Mouse (Mus musculus): ENCODE data around the gene Vmn1r213. TPM values are rescaled to one million over a fixed set of nuclear protein-coding genes. Genes with fewer than 3 reads are reported as not detected.

Vmn1r213 gene
- total RNA-seq (2023), result not detected

DNA sequence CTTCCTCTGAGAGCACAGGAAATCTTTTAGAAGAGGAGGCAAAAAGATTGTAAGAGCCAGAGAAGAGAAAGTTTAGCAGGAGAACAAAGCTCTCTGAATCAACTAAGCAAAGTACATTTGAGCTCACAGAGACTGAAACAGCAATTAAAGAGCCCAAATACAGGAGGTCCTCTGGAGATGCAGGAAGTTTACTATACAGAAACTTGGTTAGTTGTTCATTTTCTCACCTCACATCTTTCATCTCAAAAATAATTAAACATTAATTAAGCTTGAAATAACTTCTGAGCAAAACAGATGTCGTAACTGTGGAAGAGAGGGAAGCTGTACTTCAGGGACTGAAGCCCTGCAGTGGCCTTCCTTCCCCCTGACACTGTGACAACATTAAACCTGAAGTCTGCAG is at the start of gene Vmn1r213:
Gene Vmn1r213 (plus strand): TSS at position 301 of the 400 bp plus-strand sequence.

DNA sequence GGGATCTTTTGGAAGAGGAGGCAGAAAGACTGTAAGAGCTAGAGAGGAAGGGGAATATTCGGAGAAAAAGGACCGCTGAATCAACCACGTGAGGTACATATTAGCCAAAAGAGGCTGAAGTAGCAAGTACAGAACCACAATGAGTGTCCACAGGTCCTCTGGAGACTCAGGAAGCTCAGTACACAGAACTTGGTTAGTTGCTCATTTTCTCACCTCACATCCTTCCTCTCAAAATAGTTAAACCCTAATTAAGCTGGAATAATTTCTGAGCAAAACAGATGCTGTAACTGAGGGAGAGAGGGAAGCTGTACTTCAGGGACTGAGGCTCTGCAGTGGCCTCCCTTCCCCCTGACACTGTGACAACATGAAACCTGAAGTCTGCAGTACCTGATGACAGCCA is 22.7 kb downstream of the Vmn1r213 start, which contains the start of gene Vmn1r214:
Gene Vmn1r214 (plus strand): TSS at position 301 of the 400 bp plus-strand sequence.

Other genes with a start within 250 kb of the Vmn1r213 start
- not detected for gene Vmn1r208, start 230.3 kb upstream of the Vmn1r213 start, total RNA-seq (2023)
- gene Vmn1r209, start 198.0 kb upstream of the Vmn1r213 start, total RNA-seq (2023), result under 1 TPM in 1 of 2 experiments, not detected in 1; 0.09 TPM
- gene Vmn1r210, start 176.3 kb upstream of the Vmn1r213 start, total RNA-seq (2023), result not detected
- gene Vmn1r211, start 150.1 kb upstream of the Vmn1r213 start, total RNA-seq (2023), result not detected
- not detected for gene Vmn1r212, start 123.5 kb upstream of the Vmn1r213 start, total RNA-seq (2023)
- gene Vmn1r214, start 22.8 kb downstream of the Vmn1r213 start, total RNA-seq (2023), result not detected
- not detected for gene Vmn1r215, start 60.4 kb downstream of the Vmn1r213 start, total RNA-seq (2023)
- not detected for gene Vmn1r217, start 110.6 kb downstream of the Vmn1r213 start, total RNA-seq (2023)
- not detected for gene Vmn1r218, start 125.5 kb downstream of the Vmn1r213 start, total RNA-seq (2023)
- gene Vmn1r219, start 151.7 kb downstream of the Vmn1r213 start, total RNA-seq (2023), result not detected
- gene Vmn1r220, start 180.3 kb downstream of the Vmn1r213 start, total RNA-seq (2023), result not detected
- not detected for gene Vmn1r221, start 206.5 kb downstream of the Vmn1r213 start, total RNA-seq (2023)
- not detected for gene Vmn1r222, start 228.3 kb downstream of the Vmn1r213 start, total RNA-seq (2023)
- gene Vmn1r223, start 239.5 kb downstream of the Vmn1r213 start, total RNA-seq (2023), result not detected

All from neutrophil, adult 59 days (primary cell).